Mouse (Mus musculus) lung, embryonic 16.5 days (tissue): Measurements from ENCODE around the gene Abl1. TPM values are rescaled to one million over a fixed set of nuclear protein-coding genes. Genes with fewer than 3 reads are reported as not detected.

Experiments
- ATAC-seq: fragments of 200-750 bp; cut with Nextera tagmentation; 2 replicates; pipeline ENCODE4 v1.8.0; 2017; ENCODE audit warnings: low read depth, mild to moderate bottlenecking, moderate library complexity
- H3K27ac ChIP-seq: fragments of 300-500 bp; sonication (generic); 2 replicates; pipeline ENCODE4 v1.5.1; 2014; ENCODE audit warnings: mild to moderate bottlenecking, control low read depth, low read length
- H3K27me3 ChIP-seq: fragments of 300-500 bp; sonication (generic); 2 replicates; pipeline ENCODE4 v1.6.1; 2014; ENCODE audit warnings: low read depth, low read length, mixed read lengths; ENCODE audit not compliant: control insufficient read depth, insufficient read depth
- H3K36me3 ChIP-seq: fragments of 300-500 bp; sonication (generic); 2 replicates; pipeline ENCODE4 v1.6.1; 2014; ENCODE audit warnings: low read length; ENCODE audit not compliant: control insufficient read depth, insufficient read depth
- H3K4me1 ChIP-seq: fragments of 300-500 bp; sonication (generic); replicated peaks from 2 replicates; pipeline ENCODE4 v1.6.1; 2014; ENCODE audit warnings: low read length, mixed read lengths; ENCODE audit not compliant: control insufficient read depth, insufficient read depth
- H3K4me2 ChIP-seq: fragments of 300-500 bp; sonication (generic); 2 replicates; pipeline ENCODE4 v1.6.1; 2014; ENCODE audit warnings: low read depth, low read length, control low read depth
- H3K4me3 ChIP-seq: fragments of 300-500 bp; sonication (generic); 2 replicates; pipeline ENCODE4 v1.5.1; 2014; ENCODE audit warnings: mild to moderate bottlenecking, low read length, control low read depth
- H3K9ac ChIP-seq: fragments of 300-500 bp; sonication (generic); 2 replicates; pipeline ENCODE4 v1.6.1; 2014; ENCODE audit warnings: low read length, control low read depth
- H3K9me3 ChIP-seq: fragments of 300-500 bp; sonication (generic); 2 replicates; pipeline ENCODE4 v1.6.1; 2016; ENCODE audit warnings: low read length; ENCODE audit not compliant: control insufficient read depth
- WGBS: fragments of 180-500 bp; shearing (Covaris S2); extraction: QIAGEN DNeasy Blood & Tissue Kit; methylation state at CpG from one replicate; pipeline ENCODE4 v1.1.7; 2014; 5-methylcytosine and 5-hydroxymethylcytosine counted together
- polyA plus RNA-seq: library from polyadenylated mRNA; unstranded; fragments of >200 nt; fragmentation: Nextera tagmentation; extraction: Ambion mirVana; gene quantifications from 2 replicates; pipeline ENCODE4 v1.2.1, GENCODE M21; 2015

Abl1 gene
- polyA plus RNA-seq, 1 experiment from 2014 or later: 37.6 TPM

- Histone ChIP-seq H3K4me3 (peak overlapping the region; percentile 57), H3K9ac (0 out of 2 replicates have a peak overlapping the region, but pooled peaks have one; percentile 24), H3K4me2 (peak overlapping the region; percentile 90), H3K27me3 (peaks cover 66% of the 10 kb centered on the region), H3K9me3 (peaks cover 4% of the 10 kb centered on the region), H3K27ac (no peak overlapping the region), H3K36me3 (no peaks in the 10 kb centered on the region), H3K4me1 (peaks cover 8% of the 10 kb centered on the region)
- WGBS: under 1% methylated on average over 109 of the region's 109 CpGs
- ATAC-seq: peak; percentile 26; the same call in 1 of the 2 replicates
Observed at GRCm38 (mm10) chr2:31653971-31654853, 34.0 kb upstream of the Abl1 start.

GRCm38 (mm10) chr2:31654854-31655559 is 33.2 kb upstream of the Abl1 start:
- peaks cover 62% of the 10 kb centered on the region for H3K27me3 ChIP-seq
- H3K9ac ChIP-seq: no peak overlapping the region

DNA sequence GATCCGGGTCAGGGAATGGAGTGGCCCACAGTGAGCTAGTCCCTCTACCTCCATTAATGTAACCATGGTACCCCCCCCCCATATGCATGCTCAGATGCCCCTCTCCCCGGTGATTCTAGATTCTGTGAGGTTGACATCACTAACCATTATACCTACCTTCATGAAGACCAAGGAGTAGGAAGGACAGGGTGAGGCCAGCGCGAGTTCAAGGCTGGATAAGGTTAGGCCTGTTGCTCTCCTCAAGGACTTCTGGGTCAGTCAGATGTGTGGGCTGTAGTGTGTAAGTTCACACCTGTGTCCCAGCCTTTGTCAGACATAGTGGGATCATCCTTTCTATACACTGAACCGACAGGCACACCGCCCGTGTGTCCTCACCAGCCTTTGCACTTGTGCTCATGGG is 31.8 kb upstream of the Abl1 start:
- H3K36me3 ChIP-seq: no peaks in the 10 kb centered on the region
- 82% methylated on average over 7 of the region's 7 CpGs for WGBS

More at GRCm38 (mm10) chr2:31654854-31655559, 33.2 kb upstream of the Abl1 start:
- no peaks in the 10 kb centered on the region for H3K36me3 ChIP-seq
- no peak for ATAC-seq
- peak overlapping the region; percentile 57; the same call in 1 of the 2 replicates for H3K4me3 ChIP-seq
- H3K27ac ChIP-seq: no peak overlapping the region
- H3K4me2 ChIP-seq: no peak overlapping the region; the same call in 1 of the 2 replicates
- peaks cover 8% of the 10 kb centered on the region for H3K4me1 ChIP-seq
- H3K9me3 ChIP-seq: peaks cover 4% of the 10 kb centered on the region
- 5% methylated on average over 22 of the region's 22 CpGs for WGBS

DNA sequence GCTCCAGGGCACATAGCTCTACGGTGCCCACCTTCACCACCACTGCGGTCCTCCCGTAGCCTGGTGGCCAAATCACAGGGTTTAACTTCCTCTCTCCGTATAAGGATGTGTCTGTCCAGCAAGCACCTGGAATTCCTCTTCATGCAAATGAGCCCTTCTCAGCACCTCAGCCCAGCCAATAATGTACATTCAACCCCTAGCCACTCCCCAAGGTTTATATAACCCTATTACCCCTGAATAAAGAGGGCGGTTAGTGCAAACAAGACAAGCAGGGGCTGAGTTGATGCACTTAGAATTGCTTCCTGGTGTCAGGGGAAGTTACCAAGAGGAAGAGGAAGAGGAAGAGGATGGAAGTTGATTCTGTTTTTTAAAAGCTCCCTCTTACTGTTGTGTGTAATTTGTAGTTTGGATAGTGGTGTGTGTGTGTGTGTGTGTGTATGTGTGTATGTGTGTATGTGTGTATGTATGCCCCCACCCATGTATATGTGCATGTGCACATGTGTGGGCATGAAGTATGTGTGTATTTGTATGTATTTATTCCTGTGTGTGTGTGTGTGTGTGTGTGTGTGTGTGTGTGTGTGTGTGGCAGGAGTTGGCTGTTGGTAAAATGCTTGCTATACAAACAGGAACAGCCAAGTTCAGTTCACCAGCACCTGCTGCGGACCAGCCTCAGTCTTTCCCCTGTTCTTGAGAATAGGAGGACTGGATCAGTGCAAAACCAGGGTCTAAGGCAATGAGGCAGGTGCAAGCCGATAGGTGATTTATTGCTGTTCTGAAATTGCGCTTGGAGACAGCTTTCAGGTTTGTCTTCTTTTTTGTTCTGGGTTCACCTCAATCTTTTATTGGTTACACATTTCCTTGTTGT is 25.0 kb upstream of the Abl1 start:
- no peak overlapping the region for H3K9ac ChIP-seq
- no peaks in the 10 kb centered on the region; the same call in 1 of the 2 replicates for H3K27me3 ChIP-seq
- H3K27ac ChIP-seq: no peak overlapping the region
- H3K36me3 ChIP-seq: no peaks in the 10 kb centered on the region
- H3K9me3 ChIP-seq: peaks cover 4% of the 10 kb centered on the region
- no peak overlapping the region for H3K4me2 ChIP-seq
- no peaks in the 10 kb centered on the region for H3K4me1 ChIP-seq
- no peak overlapping the region for H3K4me3 ChIP-seq
- ATAC-seq: peak; percentile 12; the same call in 1 of the 2 replicates
- WGBS: 52% methylated on average over 8 of the region's 8 CpGs

More for the DNA sequence above, 31.8 kb upstream of the Abl1 start:
- Histone ChIP-seq H3K4me3 (no peak overlapping the region), H3K9ac (no peak overlapping the region), H3K27me3 (peaks cover 50% of the 10 kb centered on the region), H3K4me1 (peaks cover 8% of the 10 kb centered on the region), H3K4me2 (no peak overlapping the region), H3K27ac (no peak overlapping the region), H3K9me3 (peaks cover 4% of the 10 kb centered on the region)
- no peak for ATAC-seq

DNA sequence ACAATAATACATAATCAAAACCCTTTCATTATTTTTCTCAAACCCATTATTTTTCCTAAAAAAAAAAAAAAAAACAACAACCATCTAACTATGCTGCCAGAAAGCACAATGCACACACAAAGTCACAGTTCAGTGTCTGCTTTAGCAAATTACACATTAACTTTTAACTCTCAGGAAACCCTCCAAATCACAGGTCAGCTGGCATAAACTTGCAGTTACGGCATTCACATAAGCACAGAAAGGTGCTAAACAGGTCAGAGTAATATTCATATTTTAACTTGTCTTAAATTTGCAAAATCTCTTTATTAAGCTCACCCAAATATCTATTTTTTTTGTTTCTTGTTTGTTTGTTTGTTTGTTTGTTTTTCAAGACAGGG is 24.4 kb upstream of the Abl1 start:
- H3K27me3 ChIP-seq: no peaks in the 10 kb centered on the region; the same call in 1 of the 2 replicates
- H3K36me3 ChIP-seq: no peaks in the 10 kb centered on the region
- no peaks in the 10 kb centered on the region for H3K4me1 ChIP-seq
- H3K9ac ChIP-seq: no peak overlapping the region
- no peak overlapping the region for H3K4me3 ChIP-seq
- 67% methylated on average over 1 of the region's 1 CpGs for WGBS
- H3K9me3 ChIP-seq: peaks cover 4% of the 10 kb centered on the region
- H3K4me2 ChIP-seq: no peak overlapping the region
- H3K27ac ChIP-seq: no peak overlapping the region
- ATAC-seq: no peak

GRCm38 (mm10) chr2:31667332-31667731 is 20.8 kb upstream of the Abl1 start:
- no peak for ATAC-seq
- 23% methylated on average over 4 of the region's 4 CpGs for WGBS
- peaks cover 8% of the 10 kb centered on the region; the same call in 1 of the 2 replicates for H3K4me1 ChIP-seq

GRCm38 (mm10) chr2:31670551-31671035 is 17.6 kb upstream of the Abl1 start, which contains the start of gene Exosc2:
TSS of gene Exosc2 (plus strand) at chr2:31670715.
- H3K4me2 ChIP-seq: peak within 1 kb of the TSS; percentile 76
- under 1% methylated on average over 27 of the region's 27 CpGs for WGBS
- no peaks in the 10 kb centered on the region for H3K9me3 ChIP-seq
- peak within 1 kb of the TSS; percentile 53 for H3K27ac ChIP-seq
- peak within 1 kb of the TSS; percentile 81 for H3K9ac ChIP-seq
- peak; percentile 99 for ATAC-seq
- no peaks in the 10 kb centered on the region; the same call in 1 of the 2 replicates for H3K27me3 ChIP-seq
- H3K4me1 ChIP-seq: peaks cover 8% of the 10 kb centered on the region; the same call in 1 of the 2 replicates
- peaks cover 11% of the 10 kb centered on the region for H3K36me3 ChIP-seq
- H3K4me3 ChIP-seq: peak within 1 kb of the TSS; percentile 79

More at GRCm38 (mm10) chr2:31667332-31667731, 20.8 kb upstream of the Abl1 start:
- H3K4me2 ChIP-seq: no peak overlapping the region
- H3K9ac ChIP-seq: no peak overlapping the region
- no peaks in the 10 kb centered on the region; the same call in 1 of the 2 replicates for H3K27me3 ChIP-seq
- no peak overlapping the region for H3K4me3 ChIP-seq
- H3K27ac ChIP-seq: no peak overlapping the region
- no peaks in the 10 kb centered on the region for H3K36me3 ChIP-seq
- H3K9me3 ChIP-seq: no peaks in the 10 kb centered on the region

DNA sequence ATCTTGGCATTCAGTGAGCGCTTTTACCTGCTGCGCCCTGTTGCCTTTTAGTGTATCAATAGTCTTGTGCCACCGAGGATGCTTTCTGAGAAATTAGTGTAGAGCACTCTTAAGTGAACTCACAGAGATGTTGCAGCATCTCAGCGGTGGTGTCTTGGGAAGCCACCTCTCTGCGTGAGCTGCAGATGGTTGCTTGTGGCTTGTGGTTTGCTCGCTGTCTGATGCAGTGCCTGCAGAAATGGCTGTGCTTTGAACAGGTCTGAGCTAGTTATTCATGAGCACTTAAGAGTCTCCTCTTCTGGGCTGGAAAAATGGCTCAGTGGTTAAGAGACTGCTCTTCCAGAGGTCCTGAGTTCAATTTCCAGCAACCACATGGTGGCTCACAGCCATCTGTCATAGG is 9.5 kb upstream of the Abl1 start:
- WGBS: 95% methylated on average over 6 of the region's 6 CpGs

More for the DNA sequence above, 9.5 kb upstream of the Abl1 start:
- Histone ChIP-seq H3K4me2 (no peak overlapping the region), H3K9me3 (no peaks in the 10 kb centered on the region), H3K4me3 (no peak overlapping the region), H3K27ac (no peak overlapping the region), H3K9ac (no peak overlapping the region), H3K36me3 (peaks cover 48% of the 10 kb centered on the region), H3K27me3 (no peaks in the 10 kb centered on the region), H3K4me1 (no peaks in the 10 kb centered on the region)
- ATAC-seq: no peak
